Mouse (Mus musculus) cerebellum, adult 9-11 months (tissue): ENCODE measurements around the gene Acta2.

Experiments
- DNase-seq: peaks from one replicate; pipeline ENCODE4 v3.0.0; 2022

The Acta2 gene

DNA sequence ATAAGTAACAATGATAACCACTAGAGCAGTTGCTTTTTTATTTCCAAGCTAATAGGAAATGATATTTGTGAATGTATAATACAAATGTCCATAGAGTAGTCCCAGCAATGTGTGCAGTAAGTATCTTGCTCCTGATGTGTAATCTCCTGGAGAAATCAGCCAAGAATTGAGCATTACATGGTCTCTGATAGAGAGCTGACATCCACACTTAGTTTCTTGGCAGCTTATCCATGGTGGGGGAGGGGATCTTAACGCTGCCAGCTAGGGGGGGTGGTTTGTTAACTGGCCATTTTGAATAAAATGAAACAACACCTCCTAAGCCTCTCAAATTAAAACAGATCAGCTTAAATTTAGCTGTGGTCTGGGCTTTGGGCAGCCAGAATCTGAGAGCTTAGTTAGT is 13.6 kb upstream of the Acta2 start:
- no peak for DNase-seq

GRCm38 (mm10) chr19:34265604-34266193 is 10.3 kb upstream of the Acta2 start:
- DNase-seq, result no peak

DNA sequence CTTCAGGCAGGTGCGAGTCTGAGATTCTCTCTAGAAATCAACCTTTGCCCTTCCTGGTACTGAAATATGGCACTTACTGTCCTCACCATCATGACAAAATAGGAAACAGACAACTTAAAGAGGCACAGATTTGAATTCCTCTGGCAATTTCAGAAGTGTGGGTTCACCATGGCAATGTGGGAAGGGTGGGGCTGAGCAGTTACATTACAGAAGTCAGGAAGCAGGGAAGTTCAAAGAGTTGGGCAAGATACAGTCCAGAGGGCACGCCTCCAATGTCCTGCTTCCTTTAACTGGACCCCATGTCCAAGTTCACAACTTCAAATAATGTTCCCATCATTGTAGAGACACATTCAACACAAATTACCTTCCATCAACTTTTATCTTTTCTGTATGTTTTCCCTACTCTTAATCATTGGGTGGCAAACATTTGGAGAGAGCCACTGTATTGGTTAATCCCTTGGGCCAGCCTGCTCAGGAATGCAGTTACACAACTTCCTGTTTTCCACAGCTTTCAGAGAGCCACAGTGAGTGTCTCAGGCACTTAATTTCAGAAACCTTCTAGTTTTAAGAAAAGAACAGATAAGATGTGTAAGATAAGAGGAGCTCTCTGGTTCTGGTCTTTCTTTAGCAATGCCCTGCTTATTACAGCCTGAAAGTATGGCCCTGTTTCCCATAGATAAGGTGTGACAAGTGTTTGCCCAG is 7.0 kb upstream of the Acta2 start:
- no peak for DNase-seq

- no peak for DNase-seq
Measured at GRCm38 (mm10) chr19:34256936-34257335, 1.5 kb upstream of the Acta2 start.

- no peak for DNase-seq
Measured at GRCm38 (mm10) chr19:34256149-34256548, 759 bp upstream of the Acta2 start.

DNA sequence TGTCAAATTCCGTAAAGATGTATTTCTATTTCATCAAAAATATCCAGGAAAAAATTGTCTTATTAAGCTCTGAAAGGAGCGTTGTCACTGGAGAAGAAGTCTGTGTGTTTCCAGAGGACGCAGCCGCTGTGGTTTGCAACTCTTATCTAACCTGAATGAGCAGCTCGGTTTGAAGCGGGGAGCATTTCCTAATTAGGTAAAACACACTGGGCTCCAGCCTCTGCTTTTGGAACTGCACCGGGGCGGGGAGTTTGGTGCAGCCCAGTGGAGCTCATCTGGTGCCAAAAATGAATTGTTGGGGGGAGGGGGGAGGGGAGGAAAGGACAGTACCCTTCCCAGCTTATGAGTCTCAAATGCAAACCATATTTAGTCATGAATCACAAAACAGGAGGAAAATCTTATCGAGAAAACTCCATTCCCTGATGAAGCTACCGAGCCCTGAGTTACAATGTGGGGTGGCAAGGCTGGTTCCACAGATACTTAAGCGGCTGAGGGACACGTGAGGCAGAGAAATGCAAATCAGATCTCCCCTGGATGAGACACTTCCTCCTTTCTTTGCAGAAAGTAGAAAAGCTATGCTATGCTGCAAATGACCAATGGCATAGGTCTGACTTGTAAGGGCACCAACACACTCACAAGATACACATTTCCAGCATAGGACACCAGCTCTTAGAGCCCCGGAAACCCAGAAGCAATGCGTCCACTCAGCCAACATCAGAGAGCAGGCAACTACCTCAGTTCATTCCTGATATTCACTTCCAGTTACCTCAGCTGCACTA is 1.1 kb downstream of the Acta2 start:
- DNase-seq, result no peak

DNA sequence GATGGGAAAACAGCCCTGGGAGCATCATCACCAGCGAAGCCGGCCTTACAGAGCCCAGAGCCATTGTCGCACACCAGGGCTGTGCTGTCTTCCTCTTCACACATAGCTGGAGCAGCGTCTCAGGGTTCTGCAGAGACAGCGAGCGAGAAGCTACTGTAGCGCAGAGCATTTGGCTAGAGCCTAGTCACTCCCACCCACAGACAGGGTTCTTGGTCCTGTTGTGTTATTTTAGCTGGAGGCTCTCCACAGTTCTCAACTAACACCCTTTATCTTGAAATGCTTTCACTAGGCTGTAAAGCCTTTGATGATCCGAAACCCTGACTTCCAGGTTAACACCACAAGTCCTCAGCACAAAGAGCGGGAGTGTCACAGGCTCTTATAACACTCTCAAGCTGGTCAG is 2.9 kb downstream of the Acta2 start:
- no peak for DNase-seq

DNA sequence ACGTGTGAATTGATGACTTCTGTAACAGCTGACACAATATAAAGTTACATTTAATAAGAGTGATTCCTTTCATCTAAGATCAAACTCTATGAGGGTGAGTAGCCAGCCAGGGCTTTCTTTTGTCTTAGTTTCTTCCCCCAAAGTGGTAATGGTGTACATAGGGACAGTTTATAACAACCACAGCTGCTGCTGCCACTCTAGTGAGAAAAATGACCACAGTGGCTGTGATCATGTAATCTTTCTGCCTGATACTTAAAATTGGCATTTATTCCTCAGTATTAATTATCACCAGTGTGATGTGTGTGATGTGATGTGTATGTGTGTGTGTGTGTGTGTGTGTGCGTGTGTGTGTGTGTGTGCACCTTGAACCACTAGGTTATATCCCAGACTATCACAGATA is 3.5 kb downstream of the Acta2 start:
- DNase-seq, result no peak

DNA sequence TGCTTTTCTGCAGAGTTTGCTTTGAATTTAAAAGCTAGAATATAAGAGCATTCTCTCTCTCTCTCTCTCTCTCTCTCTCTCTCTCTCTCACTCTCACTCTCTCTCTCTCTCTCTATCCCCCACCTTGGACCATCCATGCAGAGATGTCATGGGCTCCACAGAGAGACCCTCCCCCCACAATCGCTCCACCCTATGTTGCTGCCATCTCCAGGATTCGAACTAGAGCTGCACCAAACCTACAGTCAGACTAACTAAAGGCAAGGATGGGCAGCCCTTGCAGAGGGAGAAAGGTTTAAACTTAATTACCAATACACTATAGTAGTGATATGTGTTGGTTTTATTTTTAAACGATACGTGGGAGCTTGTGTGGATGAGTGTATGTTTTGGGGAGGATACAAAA is 4.8 kb downstream of the Acta2 start:
- no peak for DNase-seq

- DNase-seq, result no peak
Measured at GRCm38 (mm10) chr19:34248558-34248957, 6.8 kb downstream of the Acta2 start.

DNA sequence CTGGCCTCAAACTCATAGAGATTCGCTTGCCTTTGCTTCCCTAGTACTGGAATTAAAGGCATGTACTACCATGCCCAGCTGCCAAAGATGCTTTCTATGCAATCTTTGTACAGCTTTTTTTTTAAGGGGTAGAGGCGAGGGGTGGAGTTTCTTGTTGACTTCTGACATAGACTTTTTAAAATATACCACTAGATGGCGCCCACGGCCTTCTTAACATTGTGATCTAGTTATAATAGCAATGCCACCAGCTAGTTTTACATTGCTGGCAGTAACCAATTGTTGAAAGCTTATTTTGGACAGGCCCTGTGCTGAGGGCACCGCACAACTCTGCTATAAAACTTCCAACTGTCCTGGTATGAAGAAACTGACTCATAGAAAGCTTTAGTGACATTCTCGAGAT is 11.3 kb downstream of the Acta2 start:
- peak; percentile 14 for DNase-seq

DNA sequence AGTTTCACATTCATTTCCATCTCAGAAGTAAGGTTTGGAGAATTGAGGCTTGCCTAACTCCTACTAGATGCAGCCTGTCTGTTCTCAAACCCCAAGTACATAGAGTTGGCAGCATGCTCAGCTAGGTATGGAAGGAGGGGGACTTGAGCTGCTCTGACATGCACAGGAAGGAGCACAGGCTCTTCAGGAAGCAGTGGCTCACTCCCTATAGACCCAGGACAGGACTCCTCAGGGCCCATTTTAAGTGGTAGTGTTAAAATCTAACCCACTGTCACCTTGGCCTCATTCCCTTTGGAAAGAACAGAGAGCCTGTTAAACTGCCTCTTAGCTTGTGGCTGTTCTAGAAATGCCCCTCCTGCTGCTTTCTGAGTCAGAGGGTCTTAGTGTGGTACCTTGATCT is 12.5 kb downstream of the Acta2 start:
- DNase-seq, result no peak

GRCm38 (mm10) chr19:34241247-34241915 is 14.0 kb downstream of the Acta2 start:
- no peak for DNase-seq

GRCm38 (mm10) chr19:34240273-34241039 is 14.9 kb downstream of the Acta2 start:
- DNase-seq, result no peak

DNA sequence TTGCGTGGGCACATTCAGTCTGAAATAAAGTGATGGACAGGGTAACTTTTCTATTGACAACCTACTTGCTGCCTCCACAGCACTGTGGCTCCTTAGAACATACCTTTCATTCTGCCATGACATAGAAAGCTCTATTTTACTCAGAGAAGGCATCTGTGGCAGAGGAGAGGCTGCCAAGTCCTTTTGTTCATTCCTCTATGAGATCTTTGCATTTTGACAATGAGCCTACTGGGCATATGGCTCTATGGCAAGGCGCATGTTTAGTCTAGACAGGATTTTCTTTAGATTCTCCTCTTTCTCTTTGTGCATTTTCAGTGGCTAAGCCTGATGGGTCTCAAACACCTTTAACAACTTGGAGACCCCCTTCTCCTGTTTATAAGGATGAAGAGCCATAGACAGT is 17.6 kb downstream of the Acta2 start:
- DNase-seq, result no peak

GRCm38 (mm10) chr19:34236049-34236448 is 19.3 kb downstream of the Acta2 start:
- DNase-seq, result no peak

GRCm38 (mm10) chr19:34233944-34234343 is 21.4 kb downstream of the Acta2 start:
- peak; percentile 12 for DNase-seq

DNA sequence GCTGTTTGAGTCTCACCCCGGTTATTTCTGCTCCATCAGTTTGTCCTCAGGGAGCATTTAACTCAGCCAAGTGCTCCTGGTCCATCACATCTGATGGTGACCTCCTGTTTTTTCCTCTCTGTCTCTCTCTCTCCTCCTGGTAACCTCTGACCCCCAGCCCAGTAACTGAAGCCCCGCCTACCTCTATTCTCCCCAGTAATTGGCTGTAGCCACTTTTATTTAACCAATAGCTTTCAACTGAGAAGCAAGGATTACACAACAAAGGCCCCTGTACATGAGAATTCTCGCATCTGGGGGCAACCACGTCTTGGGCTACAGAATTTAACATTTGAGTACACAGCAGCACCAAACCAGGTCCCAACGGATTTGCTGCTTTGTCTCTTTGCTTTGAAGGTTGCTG is 23.1 kb downstream of the Acta2 start:
- no peak for DNase-seq

DNA sequence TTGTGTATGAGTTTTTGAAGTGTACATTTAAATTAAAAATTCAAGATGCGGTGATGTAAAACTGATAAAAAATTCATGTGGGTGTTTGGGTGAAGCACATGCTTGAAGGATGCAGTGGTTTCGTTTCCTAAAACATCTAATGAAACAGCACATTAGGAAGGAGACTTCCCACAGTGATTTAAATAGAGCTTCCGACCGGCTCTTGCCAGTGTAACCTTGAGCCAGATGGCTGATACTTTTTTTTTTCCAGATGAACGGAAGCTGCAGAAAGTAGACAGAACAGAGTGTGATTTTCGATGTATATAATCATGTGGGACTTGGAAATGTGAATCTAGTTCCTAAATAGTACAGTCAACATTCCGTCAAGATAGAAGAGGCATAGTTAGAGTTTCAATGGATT is 23.8 kb downstream of the Acta2 start:
- no peak for DNase-seq

GRCm38 (mm10) chr19:34222805-34223204 is 32.6 kb downstream of the Acta2 start:
- DNase-seq, result no peak

DNA sequence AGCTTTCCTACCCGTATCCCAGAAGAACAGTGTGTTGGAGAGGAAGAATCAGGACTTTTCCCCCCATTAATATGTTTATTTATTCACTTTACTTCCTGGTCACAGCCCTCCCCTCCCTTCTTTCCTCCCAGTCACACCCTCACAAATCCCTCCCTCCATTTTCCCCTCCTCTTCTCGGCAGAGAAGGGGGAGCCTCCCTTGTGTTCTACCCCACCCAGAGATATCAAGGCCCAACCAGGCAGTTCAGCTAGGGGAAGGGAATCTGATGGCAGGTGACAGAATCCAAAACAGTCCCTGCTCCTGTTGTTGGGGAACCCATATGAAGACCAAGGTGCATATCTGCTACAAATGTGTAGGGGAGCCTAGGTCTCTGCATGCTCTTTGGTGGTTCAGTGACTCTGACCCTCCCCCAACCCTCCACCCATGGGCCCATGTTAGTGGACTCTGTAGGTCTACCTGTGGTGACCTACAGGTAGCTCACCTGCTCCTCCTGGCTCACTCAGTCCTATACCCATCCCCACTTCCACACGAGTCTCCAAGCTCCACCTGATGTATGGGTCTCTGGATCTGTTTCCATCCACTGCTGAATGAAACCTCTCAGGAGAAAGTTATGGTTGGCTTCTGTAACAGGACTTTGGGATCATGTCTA is 34.5 kb downstream of the Acta2 start:
- no peak for DNase-seq

DNA sequence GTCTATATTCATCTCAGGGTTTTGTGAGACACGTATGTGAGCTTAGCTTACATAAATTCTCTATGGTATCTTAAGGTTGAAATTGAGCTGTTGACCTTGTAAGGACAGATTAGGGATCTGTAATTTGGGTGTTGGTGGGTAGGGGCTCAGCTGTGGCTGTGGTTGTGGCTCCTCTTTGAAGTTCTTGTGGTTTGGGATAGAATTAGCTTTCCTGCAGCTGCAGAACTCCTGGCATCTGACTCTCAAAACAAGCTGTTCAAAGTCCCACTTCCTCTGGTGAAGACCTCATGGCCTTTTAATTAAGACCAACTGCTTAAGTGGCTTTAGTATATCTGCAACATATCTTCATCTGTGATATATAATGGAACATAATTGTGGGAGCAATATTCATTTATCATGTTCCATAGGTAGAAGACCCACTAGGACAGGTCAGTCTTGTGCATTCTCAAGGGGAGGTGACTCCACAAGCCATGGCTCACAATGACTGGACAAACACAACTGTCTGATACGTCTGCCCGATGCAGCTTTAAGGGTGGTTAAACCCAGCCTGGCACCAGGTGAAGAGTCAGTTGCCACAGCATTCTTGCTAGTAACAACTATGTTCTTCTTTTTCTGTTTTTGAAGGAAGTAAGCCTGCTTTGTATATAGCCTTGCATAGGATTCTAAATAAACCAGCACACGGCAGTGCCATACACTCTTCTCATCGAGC is 36.0 kb downstream of the Acta2 start:
- DNase-seq, result no peak
